Mouse (Mus musculus) E14TG2a.4 (cell line): ENCODE data around the gene Pde4d.

Source experiments
- CTCF ChIP-seq: conservative IDR thresholded peaks from 2 replicates; pipeline ENCODE4 v1.5.1; 2014; ENCODE audit warnings: low read length
- POU5F1 ChIP-seq: IDR thresholded peaks from 2 replicates; pipeline ENCODE4 v1.6.1; 2014; ENCODE audit warnings: low read length, borderline replicate concordance

DNA sequence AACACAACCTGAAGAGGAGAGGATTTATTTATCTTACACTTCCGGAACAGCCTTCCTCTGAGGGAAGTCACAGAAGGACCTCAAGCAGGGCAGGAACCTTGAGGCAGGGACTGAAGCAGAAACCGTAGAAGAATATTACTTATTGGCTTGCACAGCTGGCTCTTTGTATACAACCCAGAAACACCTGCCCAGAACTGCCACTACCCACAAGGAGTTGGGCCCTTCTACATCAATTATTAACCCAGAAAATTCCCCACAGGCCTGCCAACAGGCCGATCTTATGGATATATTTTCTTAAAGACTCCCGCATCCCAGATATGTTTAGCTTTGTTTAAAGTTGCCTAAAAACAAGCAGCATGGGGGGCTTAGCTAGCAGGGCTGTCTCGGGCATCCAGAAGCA lies 192.5 kb downstream of the Pde4d start:
- no peak for TF ChIP-seq CTCF
- no peak for TF ChIP-seq POU5F1
